Mouse (Mus musculus): Measurements from ENCODE around the gene Tubb4b. TPM values are rescaled to one million over a fixed set of nuclear protein-coding genes. Genes with fewer than 3 reads are reported as not detected.

Gene Tubb4b
- polyA plus RNA-seq, 1 experiment from 2014 or later: 429 TPM

DNA sequence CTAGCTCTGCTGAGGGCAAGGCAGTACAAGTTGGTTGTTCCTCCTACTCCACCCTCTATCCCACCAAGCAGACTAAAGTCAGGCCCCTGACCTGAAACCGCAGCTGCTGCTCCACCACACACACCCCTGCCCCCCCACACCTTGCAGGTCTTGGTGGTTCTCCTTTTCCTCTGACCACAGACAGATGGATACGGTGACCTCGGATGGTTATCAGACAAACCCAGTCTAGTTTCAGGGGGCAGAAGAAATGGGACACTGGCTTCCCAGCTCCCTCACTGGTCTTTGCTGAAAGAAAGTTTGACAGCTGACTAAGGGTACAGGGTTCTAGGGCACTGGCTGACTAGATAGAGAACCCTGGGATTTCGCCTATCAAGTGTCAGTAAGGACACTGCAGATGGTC lies 8.9 kb upstream of the Tubb4b start:
- H3K4me3 ChIP-seq (ENCODE audit: low read depth, low read length): no peak overlapping the region
- WGBS: 74% methylated on average over 4 of the region's 4 CpGs
- no peak overlapping the region for H3K9ac ChIP-seq (ENCODE audit: low read depth, low read length)
- DNase-seq (ENCODE audit: low spot score) (no peak), ATAC-seq (ENCODE audit: low read depth) (no peak)
- peaks cover 3% of the 10 kb centered on the region; the same call in 1 of the 2 replicates for H3K4me1 ChIP-seq (ENCODE audit: control insufficient read depth, insufficient read depth, low read length)
- H3K27me3 ChIP-seq (replicated peaks; ENCODE audit: control insufficient read depth, insufficient read depth, low read length): no peaks in the 10 kb centered on the region
- no peaks in the 10 kb centered on the region for H3K9me3 ChIP-seq (ENCODE audit: control insufficient read depth, low read length)
- H3K4me2 ChIP-seq (ENCODE audit: low read depth, low read length): no peak overlapping the region
- H3K36me3 ChIP-seq (ENCODE audit: control insufficient read depth, insufficient read depth, low read length): no peaks in the 10 kb centered on the region
- H3K27ac ChIP-seq (replicated peaks; ENCODE audit: low read depth, low read length): no peak overlapping the region

DNA sequence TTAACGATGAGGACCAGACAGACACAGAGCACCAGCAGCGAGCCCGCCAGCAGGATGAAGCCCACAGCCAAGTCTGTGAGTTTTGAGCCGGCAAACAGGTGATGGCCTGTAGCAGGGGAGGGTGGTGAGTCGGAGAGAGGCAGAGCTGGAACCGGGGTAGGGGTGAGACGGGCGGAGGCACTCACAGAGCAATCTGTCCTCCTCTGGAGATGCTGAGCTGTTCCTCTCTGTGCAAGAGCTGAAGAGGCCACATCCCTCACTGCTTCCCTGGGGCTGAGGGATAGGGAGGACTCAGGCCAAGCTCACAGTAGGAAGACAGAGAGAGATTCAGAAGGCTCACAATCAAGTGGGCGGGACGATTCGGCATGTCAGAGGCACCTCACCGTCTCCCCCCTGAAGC lies 6.5 kb upstream of the Tubb4b start:
- Histone ChIP-seq H3K9me3 (ENCODE audit: control insufficient read depth, low read length) (no peaks in the 10 kb centered on the region), H3K27ac (replicated peaks; ENCODE audit: low read depth, low read length) (no peak overlapping the region), H3K4me3 (ENCODE audit: low read depth, low read length) (no peak overlapping the region), H3K27me3 (replicated peaks; ENCODE audit: control insufficient read depth, insufficient read depth, low read length) (no peaks in the 10 kb centered on the region), H3K4me2 (ENCODE audit: low read depth, low read length) (no peak overlapping the region), H3K36me3 (ENCODE audit: control insufficient read depth, insufficient read depth, low read length) (no peaks in the 10 kb centered on the region), H3K4me1 (ENCODE audit: control insufficient read depth, insufficient read depth, low read length) (peaks cover 6% of the 10 kb centered on the region), H3K9ac (ENCODE audit: low read depth, low read length) (no peak overlapping the region)
- WGBS: 57% methylated on average over 12 of the region's 12 CpGs
- ATAC-seq (ENCODE audit: low read depth): no peak
- no peak for DNase-seq (ENCODE audit: low spot score)

DNA sequence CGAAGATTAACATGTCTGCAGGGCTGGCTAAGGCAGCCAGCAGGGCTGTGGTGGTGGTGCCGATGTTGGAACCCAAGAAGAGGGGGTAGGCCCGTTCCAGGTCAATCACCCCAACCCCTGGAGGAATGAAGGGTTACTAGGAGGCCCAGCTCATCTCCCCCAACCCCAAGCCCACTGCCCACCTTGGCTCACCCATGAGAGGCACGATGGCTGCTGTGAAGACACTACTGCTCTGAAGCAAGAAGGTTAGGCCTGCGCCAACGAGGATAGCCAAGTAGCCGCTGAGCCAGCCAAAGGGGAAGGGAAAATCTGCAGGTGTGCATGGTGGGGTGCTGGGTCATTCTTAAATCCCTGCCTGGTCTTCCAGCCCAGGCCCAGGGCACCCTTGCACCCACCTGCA lies 6.1 kb upstream of the Tubb4b start:
- DNase-seq (ENCODE audit: low spot score) (no peak), ATAC-seq (ENCODE audit: low read depth) (no peak)
- H3K4me3 ChIP-seq (ENCODE audit: low read depth, low read length): no peak overlapping the region
- H3K9me3 ChIP-seq (ENCODE audit: control insufficient read depth, low read length): no peaks in the 10 kb centered on the region
- H3K4me1 ChIP-seq (ENCODE audit: control insufficient read depth, insufficient read depth, low read length): peaks cover 7% of the 10 kb centered on the region
- no peak overlapping the region for H3K4me2 ChIP-seq (ENCODE audit: low read depth, low read length)
- no peaks in the 10 kb centered on the region for H3K36me3 ChIP-seq (ENCODE audit: control insufficient read depth, insufficient read depth, low read length)
- H3K27ac ChIP-seq (replicated peaks; ENCODE audit: low read depth, low read length): no peak overlapping the region
- WGBS: 86% methylated on average over 7 of the region's 7 CpGs
- no peaks in the 10 kb centered on the region for H3K27me3 ChIP-seq (replicated peaks; ENCODE audit: control insufficient read depth, insufficient read depth, low read length)
- no peak overlapping the region for H3K9ac ChIP-seq (ENCODE audit: low read depth, low read length)

DNA sequence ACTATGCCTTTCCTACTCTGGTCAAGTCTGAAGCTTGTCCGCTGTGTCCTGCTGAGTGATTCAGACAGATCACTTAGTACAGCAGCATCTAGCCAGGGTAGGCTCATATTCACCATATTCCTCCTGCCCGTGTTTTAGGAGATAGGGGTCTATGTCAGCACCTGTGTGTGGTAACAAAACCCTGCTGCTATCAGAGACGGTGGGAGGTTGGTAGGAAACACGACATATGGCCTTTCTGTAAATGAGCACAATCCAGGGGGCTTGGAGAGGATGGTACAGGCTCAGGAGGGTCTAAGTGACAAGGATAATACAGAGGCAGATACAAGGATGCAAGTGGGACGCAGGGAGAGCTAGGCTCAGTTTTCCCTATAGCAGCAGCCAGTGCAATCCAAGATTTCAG lies 5.1 kb upstream of the Tubb4b start:
- H3K4me3 ChIP-seq (ENCODE audit: low read depth, low read length): no peak overlapping the region
- DNase-seq (ENCODE audit: low spot score): no peak
- H3K9me3 ChIP-seq (ENCODE audit: control insufficient read depth, low read length): no peaks in the 10 kb centered on the region
- peaks cover 10% of the 10 kb centered on the region for H3K4me1 ChIP-seq (ENCODE audit: control insufficient read depth, insufficient read depth, low read length)
- H3K36me3 ChIP-seq (ENCODE audit: control insufficient read depth, insufficient read depth, low read length): no peaks in the 10 kb centered on the region
- WGBS: 75% methylated on average over 5 of the region's 5 CpGs
- H3K27me3 ChIP-seq (replicated peaks; ENCODE audit: control insufficient read depth, insufficient read depth, low read length): no peaks in the 10 kb centered on the region
- no peak overlapping the region for H3K9ac ChIP-seq (ENCODE audit: low read depth, low read length)
- no peak overlapping the region for H3K27ac ChIP-seq (replicated peaks; ENCODE audit: low read depth, low read length)
- no peak for ATAC-seq (ENCODE audit: low read depth)
- no peak overlapping the region for H3K4me2 ChIP-seq (ENCODE audit: low read depth, low read length)

DNA sequence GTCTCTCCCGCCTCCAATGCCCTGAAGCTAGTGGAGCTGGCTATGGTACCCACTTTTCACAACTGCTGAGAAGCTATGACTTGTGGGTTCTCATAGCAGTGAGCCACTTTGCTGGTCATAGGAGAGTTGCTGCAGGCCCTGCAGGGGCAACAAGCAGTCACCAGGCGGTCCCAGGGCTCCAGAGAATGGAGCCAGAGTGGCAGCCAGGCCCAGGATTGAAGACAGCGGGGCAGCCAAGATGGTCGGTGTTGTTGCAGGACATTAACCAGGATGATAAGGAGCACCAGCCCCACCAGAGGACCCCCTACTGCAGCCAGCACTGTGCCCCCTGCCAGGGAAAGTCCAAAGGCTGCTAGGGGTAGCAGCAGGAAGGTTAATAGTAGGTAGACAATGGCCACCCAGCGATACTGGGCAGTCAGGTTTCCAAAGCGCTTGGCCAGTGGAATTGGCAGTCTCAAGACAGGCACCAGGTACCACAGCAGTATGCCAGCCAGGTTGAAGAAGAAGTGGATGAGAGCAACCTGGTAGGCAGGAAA lies 4.6 kb upstream of the Tubb4b start:
- WGBS: 60% methylated on average over 6 of the region's 6 CpGs
- peaks cover 10% of the 10 kb centered on the region for H3K4me1 ChIP-seq (ENCODE audit: control insufficient read depth, insufficient read depth, low read length)
- peak overlapping the region; percentile 39; the same call in 1 of the 2 replicates for H3K4me2 ChIP-seq (ENCODE audit: low read depth, low read length)
- no peaks in the 10 kb centered on the region for H3K9me3 ChIP-seq (ENCODE audit: control insufficient read depth, low read length)
- H3K9ac ChIP-seq (ENCODE audit: low read depth, low read length): peak overlapping the region; percentile 49; the same call in 1 of the 2 replicates
- H3K4me3 ChIP-seq (ENCODE audit: low read depth, low read length): no peak overlapping the region
- no peak overlapping the region for H3K27ac ChIP-seq (replicated peaks; ENCODE audit: low read depth, low read length)
- no peaks in the 10 kb centered on the region for H3K36me3 ChIP-seq (ENCODE audit: control insufficient read depth, insufficient read depth, low read length)
- no peak for DNase-seq (ENCODE audit: low spot score)
- no peak for ATAC-seq (ENCODE audit: low read depth)
- no peaks in the 10 kb centered on the region for H3K27me3 ChIP-seq (replicated peaks; ENCODE audit: control insufficient read depth, insufficient read depth, low read length)

DNA sequence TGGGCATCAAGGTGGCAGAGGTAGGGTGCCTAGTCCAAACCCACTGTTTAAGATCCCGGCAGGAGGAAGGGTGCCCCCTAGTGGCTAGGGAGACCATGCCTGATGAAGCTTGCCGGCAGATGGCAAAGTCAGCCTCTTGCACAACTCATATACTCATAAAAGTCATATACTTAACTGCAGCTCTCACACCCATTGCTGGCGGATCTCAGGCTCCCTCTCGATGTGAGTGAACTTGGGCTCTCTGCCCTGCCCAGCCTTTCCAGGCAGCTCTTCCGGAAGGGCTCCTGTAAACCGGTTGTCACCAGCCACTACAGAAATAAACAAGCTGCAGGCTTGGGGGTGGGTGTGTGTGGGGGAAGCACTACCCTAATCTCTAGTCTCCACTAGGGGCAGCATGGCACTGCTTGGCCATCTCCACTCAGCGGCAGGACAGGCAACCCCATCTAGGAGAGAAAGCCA lies 4.0 kb upstream of the Tubb4b start:
- H3K4me2 ChIP-seq (ENCODE audit: low read depth, low read length): peak overlapping the region; percentile 39
- peak overlapping the region; percentile 49; the same call in 1 of the 2 replicates for H3K9ac ChIP-seq (ENCODE audit: low read depth, low read length)
- H3K4me3 ChIP-seq (ENCODE audit: low read depth, low read length): 0 out of 2 replicates have a peak overlapping the region, but pooled peaks have one; percentile 10
- H3K4me1 ChIP-seq (ENCODE audit: control insufficient read depth, insufficient read depth, low read length): peaks cover 14% of the 10 kb centered on the region
- peak overlapping the region; percentile 70; the same call in 1 of the 2 replicates for H3K27ac ChIP-seq (replicated peaks; ENCODE audit: low read depth, low read length)
- ATAC-seq (ENCODE audit: low read depth) (peak; percentile 15; the same call in 1 of the 2 replicates), DNase-seq (ENCODE audit: low spot score) (peak; percentile 92)
- H3K36me3 ChIP-seq (ENCODE audit: control insufficient read depth, insufficient read depth, low read length): no peaks in the 10 kb centered on the region
- no peaks in the 10 kb centered on the region for H3K27me3 ChIP-seq (replicated peaks; ENCODE audit: control insufficient read depth, insufficient read depth, low read length)
- WGBS: 0% methylated on average over 7 of the region's 7 CpGs
- no peaks in the 10 kb centered on the region for H3K9me3 ChIP-seq (ENCODE audit: control insufficient read depth, low read length)

DNA sequence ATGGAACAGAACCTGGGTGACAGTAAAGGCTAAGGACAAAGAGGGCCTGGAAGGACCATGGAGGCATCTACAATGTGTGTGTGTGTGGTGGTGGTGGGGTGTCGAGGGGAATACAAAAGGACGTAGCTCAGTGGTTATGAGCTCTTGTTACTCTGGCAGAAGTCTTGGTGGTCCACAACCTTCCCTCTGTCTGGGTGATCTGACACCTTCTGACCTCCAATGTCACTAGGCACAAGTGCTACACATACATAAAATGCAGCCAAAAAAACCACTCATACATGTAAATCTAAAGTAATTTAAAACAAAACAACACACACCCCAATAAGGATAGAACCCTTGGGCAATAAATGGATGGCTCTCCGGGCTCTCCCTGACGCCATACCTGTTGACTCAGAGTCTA lies 2.9 kb upstream of the Tubb4b start:
- H3K27me3 ChIP-seq (replicated peaks; ENCODE audit: control insufficient read depth, insufficient read depth, low read length): no peaks in the 10 kb centered on the region
- no peaks in the 10 kb centered on the region for H3K9me3 ChIP-seq (ENCODE audit: control insufficient read depth, low read length)
- H3K4me2 ChIP-seq (ENCODE audit: low read depth, low read length): no peak overlapping the region
- WGBS: 94% methylated on average over 4 of the region's 4 CpGs
- H3K4me3 ChIP-seq (ENCODE audit: low read depth, low read length): no peak overlapping the region
- H3K27ac ChIP-seq (replicated peaks; ENCODE audit: low read depth, low read length): no peak overlapping the region
- H3K36me3 ChIP-seq (ENCODE audit: control insufficient read depth, insufficient read depth, low read length): no peaks in the 10 kb centered on the region
- 0 out of 2 replicates have a peak overlapping the region, but pooled peaks have one; percentile 30 for H3K9ac ChIP-seq (ENCODE audit: low read depth, low read length)
- peaks cover 17% of the 10 kb centered on the region for H3K4me1 ChIP-seq (ENCODE audit: control insufficient read depth, insufficient read depth, low read length)
- ATAC-seq (ENCODE audit: low read depth): no peak
- DNase-seq (ENCODE audit: low spot score): no peak

DNA sequence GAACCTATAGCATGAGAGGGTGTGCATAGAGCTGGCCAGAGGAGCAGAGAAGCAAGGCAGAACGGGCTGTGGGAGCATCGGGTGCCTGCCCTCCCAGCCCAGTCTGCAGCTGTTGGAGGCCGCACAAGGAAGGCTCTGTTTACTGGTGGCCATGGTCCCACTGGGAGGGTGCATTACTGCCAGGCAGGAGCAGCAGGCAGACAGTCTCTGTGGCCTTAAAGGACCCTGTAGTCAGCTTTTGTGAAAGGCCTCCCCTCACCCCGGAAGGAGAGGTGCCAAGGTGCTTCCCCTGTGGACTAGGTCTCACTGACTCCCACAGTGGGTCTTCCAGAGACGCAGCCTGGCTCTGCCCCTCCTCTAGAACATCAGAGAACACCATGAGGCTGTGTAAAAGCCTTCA lies 2.4 kb upstream of the Tubb4b start:
- 76% methylated on average over 5 of the region's 5 CpGs for WGBS
- Histone ChIP-seq H3K27me3 (replicated peaks; ENCODE audit: control insufficient read depth, insufficient read depth, low read length) (no peaks in the 10 kb centered on the region), H3K4me3 (ENCODE audit: low read depth, low read length) (no peak overlapping the region), H3K27ac (replicated peaks; ENCODE audit: low read depth, low read length) (no peak overlapping the region; the same call in 1 of the 2 replicates), H3K36me3 (ENCODE audit: control insufficient read depth, insufficient read depth, low read length) (peaks cover 4% of the 10 kb centered on the region), H3K9ac (ENCODE audit: low read depth, low read length) (0 out of 2 replicates have a peak overlapping the region, but pooled peaks have one; percentile 30), H3K4me2 (ENCODE audit: low read depth, low read length) (no peak overlapping the region), H3K4me1 (ENCODE audit: control insufficient read depth, insufficient read depth, low read length) (peaks cover 17% of the 10 kb centered on the region), H3K9me3 (ENCODE audit: control insufficient read depth, low read length) (no peaks in the 10 kb centered on the region)
- peak; percentile 30 for DNase-seq (ENCODE audit: low spot score)
- ATAC-seq (ENCODE audit: low read depth): no peak

DNA sequence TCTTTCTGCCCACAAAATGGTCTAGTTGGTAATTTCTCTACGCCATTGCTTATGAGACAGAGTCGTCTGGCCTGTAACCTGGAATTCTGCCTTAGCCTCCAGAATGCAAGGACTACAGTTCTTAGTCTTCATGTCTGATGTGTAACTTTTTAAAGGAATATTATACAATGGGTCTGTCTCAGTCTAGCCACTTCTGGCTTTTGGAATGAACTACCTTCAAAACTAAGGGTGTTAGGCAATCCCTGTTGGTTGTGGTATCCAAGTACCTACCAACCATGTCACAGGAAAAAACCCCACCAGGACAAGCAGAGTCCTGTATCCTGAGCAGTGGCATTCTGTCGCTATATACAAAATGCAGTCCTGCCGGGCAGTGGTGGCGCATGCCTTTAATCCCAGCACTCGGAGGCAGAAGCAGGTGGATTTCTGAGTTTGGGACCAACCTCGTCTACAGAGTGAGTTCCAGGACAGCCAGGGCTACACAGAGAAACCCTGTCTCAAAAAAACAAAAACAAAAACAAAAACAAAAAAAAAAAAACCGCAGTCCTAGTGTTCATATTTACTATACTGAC lies 1.4 kb upstream of the Tubb4b start:
- H3K4me3 ChIP-seq (ENCODE audit: low read depth, low read length): peak overlapping the region; percentile 55; the same call in 1 of the 2 replicates

More for the DNA sequence above, 1.4 kb upstream of the Tubb4b start:
- ATAC-seq (ENCODE audit: low read depth) (no peak), DNase-seq (ENCODE audit: low spot score) (no peak)
- Histone ChIP-seq H3K9me3 (ENCODE audit: control insufficient read depth, low read length) (no peaks in the 10 kb centered on the region), H3K27me3 (replicated peaks; ENCODE audit: control insufficient read depth, insufficient read depth, low read length) (no peaks in the 10 kb centered on the region), H3K4me1 (ENCODE audit: control insufficient read depth, insufficient read depth, low read length) (peaks cover 17% of the 10 kb centered on the region), H3K27ac (replicated peaks; ENCODE audit: low read depth, low read length) (peak overlapping the region; percentile 97), H3K9ac (ENCODE audit: low read depth, low read length) (0 out of 2 replicates have a peak overlapping the region, but pooled peaks have one; percentile 71), H3K36me3 (ENCODE audit: control insufficient read depth, insufficient read depth, low read length) (peaks cover 10% of the 10 kb centered on the region), H3K4me2 (ENCODE audit: low read depth, low read length) (peak overlapping the region; percentile 50)
- WGBS: 70% methylated on average over 8 of the region's 8 CpGs

All from embryonic facial prominence, embryonic 14.5 days (tissue).